Mouse (Mus musculus) forebrain, embryonic 16.5 days (tissue): ENCODE data around the gene Zic5. TPM values are rescaled to one million over a fixed set of nuclear protein-coding genes. Genes with fewer than 3 reads are reported as not detected.
"Not testable (repeated sequence)": the region's sequence is repeated elsewhere in the genome, so short reads cannot be mapped to it uniquely, and the experiment has no call there.

Source experiments
- ATAC-seq: fragments of 200-750 bp; cut with Nextera tagmentation; 2 replicates; pipeline ENCODE4 v1.8.0; 2017; ENCODE audit warnings: mild to moderate bottlenecking, moderate library complexity
- H3K27ac ChIP-seq: fragments of 300-500 bp; sonication (generic); 2 replicates; pipeline ENCODE4 v1.5.1; 2014; ENCODE audit warnings: low read length, control low read depth
- H3K27me3 ChIP-seq: fragments of 300-500 bp; sonication (generic); replicated peaks from 2 replicates; pipeline ENCODE4 v1.6.1; 2014; ENCODE audit warnings: low read length; ENCODE audit not compliant: control insufficient read depth, insufficient read depth
- H3K36me3 ChIP-seq: fragments of 300-500 bp; sonication (generic); 2 replicates; pipeline ENCODE4 v1.6.1; 2014; ENCODE audit not compliant: control insufficient read depth, insufficient read depth
- H3K4me1 ChIP-seq: fragments of 300-500 bp; sonication (generic); replicated peaks from 2 replicates; pipeline ENCODE4 v1.6.1; 2014; ENCODE audit warnings: low read length; ENCODE audit not compliant: control insufficient read depth, insufficient read depth
- H3K4me2 ChIP-seq: fragments of 300-500 bp; sonication (generic); 2 replicates; pipeline ENCODE4 v1.6.1; 2014; ENCODE audit warnings: mild to moderate bottlenecking, low read length, control low read depth
- H3K4me3 ChIP-seq: fragments of 300-500 bp; sonication (generic); replicated peaks from 2 replicates; pipeline ENCODE4 v1.5.1; 2014; ENCODE audit warnings: mild to moderate bottlenecking, low read length, control low read depth
- H3K9ac ChIP-seq: fragments of 300-500 bp; sonication (generic); replicated peaks from 2 replicates; pipeline ENCODE4 v1.6.1; 2014; ENCODE audit warnings: low read depth, low read length, control low read depth
- H3K9me3 ChIP-seq: fragments of 300-500 bp; sonication (generic); 2 replicates; pipeline ENCODE4 v1.6.1; 2016; ENCODE audit warnings: low read length; ENCODE audit not compliant: control insufficient read depth
- WGBS: fragments of 180-500 bp; shearing (Covaris S2); extraction: QIAGEN DNeasy Blood & Tissue Kit; methylation state at CpG from one replicate; pipeline ENCODE4 v1.1.7; 2014; 5-methylcytosine and 5-hydroxymethylcytosine counted together
- polyA plus RNA-seq: library from polyadenylated mRNA; unstranded; fragments of >200 nt; fragmentation: Nextera tagmentation; extraction: Ambion mirVana; gene quantifications from 2 replicates; pipeline ENCODE4 v1.2.1, GENCODE M21; 2015

Gene Zic5
- polyA plus RNA-seq, 1 experiment from 2014 or later = 8.7 TPM

GRCm38 (mm10) chr14:122461966-122462365 is 3.5 kb downstream of the Zic5 start:
- no peaks in the 10 kb centered on the region for H3K36me3 ChIP-seq
- no peaks in the 10 kb centered on the region for H3K9me3 ChIP-seq
- ATAC-seq = no peak
- H3K4me2 ChIP-seq = peak overlapping the region; percentile 79
- peak overlapping the region; percentile 56 for H3K4me3 ChIP-seq
- H3K4me1 ChIP-seq = peaks cover 21% of the 10 kb centered on the region
- H3K27me3 ChIP-seq = peaks cover 26% of the 10 kb centered on the region
- H3K27ac ChIP-seq = peak overlapping the region; percentile 16; the same call in 1 of the 2 replicates
- H3K9ac ChIP-seq = no peak overlapping the region; the same call in 1 of the 2 replicates
- WGBS = 9% methylated on average over 9 of the region's 9 CpGs

- Histone ChIP-seq H3K27me3 (peaks cover 21% of the 10 kb centered on the region), H3K9me3 (no peaks in the 10 kb centered on the region), H3K4me2 (peak overlapping the region; percentile 79), H3K27ac (peak overlapping the region; percentile 16; the same call in 1 of the 2 replicates), H3K9ac (no peak overlapping the region; the same call in 1 of the 2 replicates), H3K4me3 (peak overlapping the region; percentile 56), H3K4me1 (peaks cover 21% of the 10 kb centered on the region), H3K36me3 (no peaks in the 10 kb centered on the region)
- 20% methylated on average over 3 of the region's 3 CpGs for WGBS
- no peak for ATAC-seq
Measured at GRCm38 (mm10) chr14:122461500-122461899, 4.0 kb downstream of the Zic5 start.

DNA sequence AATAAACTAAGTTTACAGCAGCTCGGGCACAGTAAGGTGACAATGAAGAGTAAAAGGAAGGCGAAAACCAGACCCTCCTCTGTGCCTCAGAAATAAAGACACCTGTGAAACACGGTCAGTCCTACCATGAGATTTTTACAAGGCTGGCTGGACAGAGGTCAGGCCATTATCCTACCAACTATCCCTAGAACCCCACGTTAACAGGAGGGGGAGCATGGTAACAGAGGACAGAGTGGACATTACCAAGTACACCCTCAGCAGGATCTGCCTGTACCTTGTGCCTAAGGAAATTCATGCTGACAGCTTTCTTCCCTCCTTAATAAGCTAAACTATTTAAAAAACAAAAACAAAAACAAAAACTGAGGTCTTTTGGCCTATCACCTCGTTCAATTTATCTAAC is 5.3 kb downstream of the Zic5 start:
- Histone ChIP-seq H3K4me2 (peak overlapping the region; percentile 37), H3K4me1 (peaks cover 20% of the 10 kb centered on the region), H3K4me3 (peak overlapping the region; percentile 11), H3K9me3 (no peaks in the 10 kb centered on the region), H3K9ac (no peak overlapping the region), H3K36me3 (no peaks in the 10 kb centered on the region), H3K27me3 (peaks cover 22% of the 10 kb centered on the region), H3K27ac (no peak overlapping the region)
- WGBS = 41% methylated on average over 5 of the region's 5 CpGs
- ATAC-seq = no peak

DNA sequence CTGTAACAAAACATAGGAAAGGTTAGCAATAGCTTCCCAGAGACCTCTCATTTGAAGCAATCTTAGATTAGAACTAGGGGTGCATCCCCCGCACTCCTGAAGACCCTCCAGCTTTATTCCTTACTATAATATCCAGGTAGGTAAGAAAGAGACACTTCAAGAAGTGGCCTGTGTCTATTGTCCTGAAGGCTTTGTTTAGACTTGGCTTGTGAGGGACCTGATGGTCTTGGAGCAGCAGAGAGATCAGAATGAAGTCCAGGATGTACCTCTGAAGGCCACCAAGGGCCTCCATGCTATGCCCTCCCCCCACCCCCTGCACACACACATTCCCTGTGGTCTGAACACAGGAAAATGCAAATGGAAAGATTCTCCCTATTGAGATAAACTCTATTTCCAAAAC is 5.7 kb downstream of the Zic5 start:
- Histone ChIP-seq H3K9me3 (no peaks in the 10 kb centered on the region), H3K27me3 (peaks cover 23% of the 10 kb centered on the region), H3K9ac (no peak overlapping the region), H3K4me1 (peaks cover 15% of the 10 kb centered on the region), H3K36me3 (no peaks in the 10 kb centered on the region), H3K4me2 (peak overlapping the region; percentile 37), H3K4me3 (peak overlapping the region; percentile 11; the same call in 1 of the 2 replicates), H3K27ac (no peak overlapping the region)
- 81% methylated on average over 1 of the region's 1 CpGs for WGBS
- ATAC-seq = no peak

DNA sequence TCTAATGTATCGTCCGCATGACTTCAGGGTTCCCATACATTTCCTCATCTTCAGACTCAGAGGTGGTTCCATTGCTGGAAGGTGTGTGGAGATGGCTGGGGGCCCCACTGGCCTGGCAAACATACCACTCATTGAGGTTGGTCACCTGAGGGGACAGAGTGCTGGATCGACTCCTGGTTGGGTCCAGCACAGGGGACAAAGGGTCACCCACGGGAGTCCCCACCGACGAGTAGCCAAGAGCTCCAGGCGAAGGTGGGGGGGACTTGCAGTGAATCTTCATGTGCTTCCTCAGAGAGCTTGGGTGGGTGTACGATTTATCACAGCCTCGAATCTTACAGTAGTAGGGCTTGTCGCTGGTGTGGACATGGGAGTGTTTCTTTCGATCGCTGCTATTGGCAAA is 6.1 kb downstream of the Zic5 start:
- H3K27me3 ChIP-seq = peaks cover 26% of the 10 kb centered on the region
- not testable (repeated sequence) for H3K4me2 ChIP-seq, H3K27ac ChIP-seq, H3K36me3 ChIP-seq, H3K9ac ChIP-seq, H3K9me3 ChIP-seq, ATAC-seq, H3K4me3 ChIP-seq
- WGBS = 47% methylated on average over 6 of the region's 12 CpGs
- H3K4me1 ChIP-seq = peaks cover 11% of the 10 kb centered on the region

DNA sequence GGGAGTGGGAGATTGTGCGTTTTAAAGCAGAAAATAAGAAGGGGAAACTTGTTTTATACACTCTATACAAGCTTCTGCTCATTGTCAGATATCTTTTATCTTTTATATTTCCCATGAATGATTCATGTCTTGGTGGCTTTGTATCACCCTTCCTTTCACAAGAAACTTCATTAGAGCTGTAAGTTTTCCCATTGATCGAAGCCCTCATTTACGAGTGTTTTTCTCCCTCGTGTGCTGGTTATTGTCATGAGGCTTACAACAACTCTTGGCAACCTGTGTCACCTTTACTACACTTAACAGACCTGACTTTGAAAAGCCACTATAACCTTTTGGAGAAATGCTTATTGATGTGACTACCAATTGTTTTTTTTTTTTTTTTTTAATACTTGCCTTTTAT is 9.9 kb downstream of the Zic5 start:
- no peaks in the 10 kb centered on the region for H3K9me3 ChIP-seq
- no peak overlapping the region for H3K4me3 ChIP-seq
- peaks cover 25% of the 10 kb centered on the region for H3K27me3 ChIP-seq
- no peak overlapping the region for H3K9ac ChIP-seq
- no peak for ATAC-seq
- H3K36me3 ChIP-seq = no peaks in the 10 kb centered on the region
- H3K4me1 ChIP-seq = peaks cover 26% of the 10 kb centered on the region
- WGBS = 16% methylated on average over 4 of the region's 4 CpGs
- H3K4me2 ChIP-seq = no peak overlapping the region
- no peak overlapping the region; the same call in 1 of the 2 replicates for H3K27ac ChIP-seq

DNA sequence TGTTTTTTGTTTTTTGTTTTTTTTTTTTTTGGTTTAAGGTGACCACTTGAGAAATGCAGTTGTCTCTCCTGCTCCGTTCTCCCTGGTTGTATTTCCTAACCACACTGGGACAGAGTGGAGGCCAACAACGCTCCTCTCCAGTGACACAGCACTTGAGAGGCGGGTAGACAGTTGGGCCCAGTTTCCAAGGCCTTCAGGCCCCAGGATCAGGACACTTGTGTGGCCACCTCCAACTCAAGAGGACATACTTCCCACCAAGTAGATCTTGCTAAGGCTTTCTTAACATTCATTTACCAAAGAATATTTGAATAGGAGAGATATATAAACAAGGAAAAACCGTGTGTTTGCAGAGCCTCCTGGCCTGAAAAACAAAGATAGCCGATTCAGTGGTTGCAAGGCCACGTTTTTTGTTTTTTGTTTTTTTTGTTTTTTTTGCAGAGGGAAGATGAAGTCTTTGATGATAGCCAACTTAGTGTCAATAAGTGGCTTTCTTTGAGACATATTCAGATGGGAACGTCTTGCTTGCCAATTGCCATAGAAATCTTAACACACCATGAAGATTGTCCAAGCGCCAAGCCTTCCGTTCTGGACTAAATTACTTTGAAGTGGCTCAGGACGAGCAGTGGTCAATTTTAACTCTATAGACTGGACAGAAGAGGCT is 10.4 kb downstream of the Zic5 start:
- Histone ChIP-seq H3K4me2 (no peak overlapping the region), H3K27me3 (peaks cover 25% of the 10 kb centered on the region), H3K9me3 (no peaks in the 10 kb centered on the region), H3K4me1 (peaks cover 31% of the 10 kb centered on the region), H3K9ac (no peak overlapping the region), H3K27ac (no peak overlapping the region; the same call in 1 of the 2 replicates), H3K4me3 (no peak overlapping the region), H3K36me3 (no peaks in the 10 kb centered on the region)
- no peak for ATAC-seq
- WGBS = 28% methylated on average over 10 of the region's 10 CpGs

GRCm38 (mm10) chr14:122453996-122454738 is 11.3 kb downstream of the Zic5 start:
- Histone ChIP-seq H3K27ac (peak overlapping the region; percentile 2; the same call in 1 of the 2 replicates), H3K9me3 (no peaks in the 10 kb centered on the region), H3K4me3 (no peak overlapping the region; the same call in 1 of the 2 replicates), H3K4me2 (peak overlapping the region; percentile 52), H3K27me3 (peaks cover 32% of the 10 kb centered on the region), H3K36me3 (no peaks in the 10 kb centered on the region), H3K9ac (no peak overlapping the region), H3K4me1 (peaks cover 37% of the 10 kb centered on the region)
- ATAC-seq = no peak
- WGBS = 9% methylated on average over 12 of the region's 12 CpGs

DNA sequence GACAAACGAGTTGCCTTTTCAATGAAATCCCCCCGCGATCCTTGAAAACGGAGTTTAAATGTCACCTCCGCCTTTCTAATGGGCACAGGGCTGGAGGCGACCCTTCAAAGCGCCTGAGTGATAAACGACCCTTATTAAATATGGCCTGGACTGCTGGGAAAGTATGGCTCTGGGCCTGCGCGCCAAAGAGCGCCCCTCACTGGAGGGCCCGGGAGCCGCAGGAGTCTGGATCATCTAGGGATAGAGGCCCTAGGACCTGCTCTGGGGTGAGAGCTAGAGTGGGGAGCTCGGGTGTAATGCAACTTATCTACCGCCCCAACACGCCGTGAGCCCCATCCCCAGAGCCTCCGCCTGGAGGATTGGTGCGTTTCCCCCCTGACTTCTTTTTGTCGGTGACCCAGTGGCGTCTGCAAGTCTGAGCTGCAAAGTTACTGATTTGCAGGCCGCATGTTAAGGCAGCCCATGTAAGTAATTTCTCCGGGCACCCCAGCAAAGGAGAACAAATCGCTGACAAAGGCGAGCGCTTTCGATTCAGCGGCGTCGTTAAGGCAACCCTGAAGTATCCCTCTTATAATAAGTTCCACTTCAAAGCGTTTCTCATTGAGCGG is 12.0 kb downstream of the Zic5 start:
- peak; percentile 72 for ATAC-seq
- peak overlapping the region; percentile 2 for H3K27ac ChIP-seq
- no peaks in the 10 kb centered on the region for H3K9me3 ChIP-seq
- under 1% methylated on average over 32 of the region's 32 CpGs for WGBS
- H3K27me3 ChIP-seq = peaks cover 32% of the 10 kb centered on the region
- peaks cover 37% of the 10 kb centered on the region for H3K4me1 ChIP-seq
- peak overlapping the region; percentile 20 for H3K4me3 ChIP-seq
- H3K36me3 ChIP-seq = no peaks in the 10 kb centered on the region
- H3K9ac ChIP-seq = no peak overlapping the region
- peak overlapping the region; percentile 52 for H3K4me2 ChIP-seq
